Mouse (Mus musculus) embryonic facial prominence, embryonic 10.5 days (tissue): Measurements from ENCODE around the gene Lmln. TPM values are rescaled to one million over a fixed set of nuclear protein-coding genes. Genes with fewer than 3 reads are reported as not detected.
"Not testable (repeated sequence)": the region's sequence is repeated elsewhere in the genome, so short reads cannot be mapped to it uniquely, and the experiment has no call there.

Source experiments
- DNase-seq: peaks from one replicate; pipeline ENCODE4 v3.0.0-alpha.2; 2017; ENCODE audit warnings: low spot score
- H3K27ac ChIP-seq: fragments of 300-500 bp; sonication (generic); replicated peaks from 2 replicates; pipeline ENCODE4 v1.5.1; 2016; ENCODE audit warnings: mild to moderate bottlenecking
- H3K27me3 ChIP-seq: fragments of 300-500 bp; sonication (generic); replicated peaks from 2 replicates; pipeline ENCODE4 v1.6.1; 2016; ENCODE audit warnings: low read depth, mild to moderate bottlenecking; ENCODE audit not compliant: poor library complexity, severe bottlenecking
- H3K36me3 ChIP-seq: fragments of 300-500 bp; sonication (generic); replicated peaks from 2 replicates; pipeline ENCODE4 v1.6.1; 2016; ENCODE audit warnings: mild to moderate bottlenecking, moderate library complexity
- H3K4me1 ChIP-seq: fragments of 300-500 bp; sonication (generic); 2 replicates; pipeline ENCODE4 v1.6.1; 2016
- H3K4me3 ChIP-seq: fragments of 300-500 bp; sonication (generic); 2 replicates; pipeline ENCODE4 v1.5.1; 2016; ENCODE audit warnings: mild to moderate bottlenecking, moderate library complexity
- H3K9me3 ChIP-seq: fragments of 300-500 bp; sonication (generic); 2 replicates; pipeline ENCODE4 v1.6.1; 2016; ENCODE audit warnings: mild to moderate bottlenecking
- WGBS: fragments of 180-500 bp; shearing (Covaris S2); methylation state at CpG from one replicate; pipeline ENCODE4 v1.1.7; 2016; 5-methylcytosine and 5-hydroxymethylcytosine counted together
- polyA plus RNA-seq: library from polyadenylated mRNA; unstranded; fragments of >200 nt; fragmentation: Nextera tagmentation; extraction: Ambion mirVana; gene quantifications from 2 replicates; pipeline ENCODE4 v1.2.1, GENCODE M21; 2016

Lmln gene
- polyA plus RNA-seq, 1 experiment from 2014 or later, result 2.6 TPM

- no peak for DNase-seq
- 85% methylated on average over 8 of the region's 8 CpGs for WGBS
- Histone ChIP-seq H3K27ac (no peak overlapping the region), H3K36me3 (peaks cover 67% of the 10 kb centered on the region), H3K9me3 (no peaks in the 10 kb centered on the region), H3K27me3 (no peaks in the 10 kb centered on the region), H3K4me3 (no peak overlapping the region), H3K4me1 (no peaks in the 10 kb centered on the region)
These were observed 23.3 kb downstream of the Lmln start for GRCm38 (mm10) chr16:33085666-33086065.

- Histone ChIP-seq H3K9me3 (no peaks in the 10 kb centered on the region), H3K27ac (no peak overlapping the region), H3K36me3 (peaks cover 52% of the 10 kb centered on the region), H3K27me3 (no peaks in the 10 kb centered on the region), H3K4me3 (no peak overlapping the region), H3K4me1 (peaks cover 2% of the 10 kb centered on the region; the same call in 1 of the 2 replicates)
- 46% methylated on average over 4 of the region's 4 CpGs for WGBS
- DNase-seq, result no peak
These were observed 51.4 kb downstream of the Lmln start for GRCm38 (mm10) chr16:33113726-33114125.

- H3K4me3 ChIP-seq, result no peak overlapping the region
- H3K4me1 ChIP-seq, result peaks cover 17% of the 10 kb centered on the region
- no peaks in the 10 kb centered on the region for H3K27me3 ChIP-seq
- no peak overlapping the region for H3K27ac ChIP-seq
- WGBS, result 88% methylated on average over 8 of the region's 8 CpGs
- no peak for DNase-seq
- peaks cover 45% of the 10 kb centered on the region for H3K36me3 ChIP-seq
- no peaks in the 10 kb centered on the region for H3K9me3 ChIP-seq
These were observed 61.1 kb downstream of the Lmln start for GRCm38 (mm10) chr16:33123373-33123772.

GRCm38 (mm10) chr16:33123938-33124820 is 61.9 kb downstream of the Lmln start:
- DNase-seq, result peak; percentile 15

GRCm38 (mm10) chr16:33127052-33127451 is 64.7 kb downstream of the Lmln start:
- no peak overlapping the region for H3K27ac ChIP-seq
- 86% methylated on average over 6 of the region's 6 CpGs for WGBS
- H3K4me3 ChIP-seq, result no peak overlapping the region
- H3K27me3 ChIP-seq, result no peaks in the 10 kb centered on the region
- H3K9me3 ChIP-seq, result no peaks in the 10 kb centered on the region
- peaks cover 17% of the 10 kb centered on the region for H3K4me1 ChIP-seq
- peaks cover 30% of the 10 kb centered on the region for H3K36me3 ChIP-seq
- DNase-seq, result no peak

More at GRCm38 (mm10) chr16:33123938-33124820, 61.9 kb downstream of the Lmln start:
- Histone ChIP-seq H3K4me1 (peaks cover 17% of the 10 kb centered on the region), H3K27ac (no peak overlapping the region), H3K27me3 (no peaks in the 10 kb centered on the region), H3K4me3 (no peak overlapping the region), H3K9me3 (no peaks in the 10 kb centered on the region), H3K36me3 (peaks cover 37% of the 10 kb centered on the region)
- WGBS, result 82% methylated on average over 24 of the region's 24 CpGs

GRCm38 (mm10) chr16:33130731-33131130 is 68.4 kb downstream of the Lmln start:
- 75% methylated on average over 4 of the region's 4 CpGs for WGBS
- Histone ChIP-seq H3K27me3 (no peaks in the 10 kb centered on the region; the same call in 1 of the 2 replicates), H3K4me3 (no peak overlapping the region), H3K9me3 (no peaks in the 10 kb centered on the region), H3K27ac (no peak overlapping the region), H3K36me3 (no peaks in the 10 kb centered on the region; the same call in 1 of the 2 replicates), H3K4me1 (0 out of 2 replicates have a peak, but pooled peaks cover 4% of the 10 kb centered on the region)
- no peak for DNase-seq

GRCm38 (mm10) chr16:33133186-33133585 is 70.9 kb downstream of the Lmln start:
- Histone ChIP-seq H3K27me3 (no peaks in the 10 kb centered on the region; the same call in 1 of the 2 replicates), H3K9me3 (no peaks in the 10 kb centered on the region), H3K36me3 (no peaks in the 10 kb centered on the region), H3K4me3 (no peak overlapping the region), H3K4me1 (0 out of 2 replicates have a peak, but pooled peaks cover 4% of the 10 kb centered on the region), H3K27ac (no peak overlapping the region)
- WGBS, result 83% methylated on average over 13 of the region's 13 CpGs
- DNase-seq, result no peak

GRCm38 (mm10) chr16:33135167-33135566 is 72.8 kb downstream of the Lmln start:
- Histone ChIP-seq H3K9me3 (no peaks in the 10 kb centered on the region), H3K27ac (no peak overlapping the region), H3K4me3 (no peak overlapping the region), H3K27me3 (no peaks in the 10 kb centered on the region; the same call in 1 of the 2 replicates), H3K4me1 (0 out of 2 replicates have a peak, but pooled peaks cover 4% of the 10 kb centered on the region), H3K36me3 (no peaks in the 10 kb centered on the region)
- DNase-seq, result no peak
- WGBS, result 70% methylated on average over 4 of the region's 4 CpGs

GRCm38 (mm10) chr16:33139061-33139460 is 76.7 kb downstream of the Lmln start:
- not testable (repeated sequence) for H3K27me3 ChIP-seq, H3K9me3 ChIP-seq, H3K4me1 ChIP-seq, H3K27ac ChIP-seq, DNase-seq, H3K36me3 ChIP-seq, H3K4me3 ChIP-seq
- 84% methylated on average over 7 of the region's 7 CpGs for WGBS

- Histone ChIP-seq H3K27me3 (no peaks in the 10 kb centered on the region), H3K9me3 (peaks cover 3% of the 10 kb centered on the region; the same call in 1 of the 2 replicates), H3K4me1 (no peaks in the 10 kb centered on the region), H3K4me3 (no peak overlapping the region), H3K27ac (no peak overlapping the region), H3K36me3 (no peaks in the 10 kb centered on the region)
- DNase-seq, result no peak
- 28% methylated on average over 3 of the region's 3 CpGs for WGBS
These were observed 79.5 kb downstream of the Lmln start for GRCm38 (mm10) chr16:33141758-33142280.

- DNase-seq, result no peak
- Histone ChIP-seq H3K27me3 (no peaks in the 10 kb centered on the region), H3K9me3 (peaks cover 3% of the 10 kb centered on the region; the same call in 1 of the 2 replicates), H3K36me3 (no peaks in the 10 kb centered on the region), H3K4me3 (no peak overlapping the region), H3K4me1 (no peaks in the 10 kb centered on the region), H3K27ac (no peak overlapping the region)
- WGBS, result 76% methylated on average over 2 of the region's 2 CpGs
These were observed 81.1 kb downstream of the Lmln start for GRCm38 (mm10) chr16:33143452-33143851.

GRCm38 (mm10) chr16:33146185-33146584 is 83.9 kb downstream of the Lmln start:
- WGBS, result 96% methylated on average over 3 of the region's 3 CpGs
- H3K4me3 ChIP-seq, result no peak overlapping the region
- peaks cover 3% of the 10 kb centered on the region; the same call in 1 of the 2 replicates for H3K9me3 ChIP-seq
- no peak for DNase-seq
- H3K27ac ChIP-seq, result no peak overlapping the region
- H3K27me3 ChIP-seq, result no peaks in the 10 kb centered on the region
- H3K36me3 ChIP-seq, result no peaks in the 10 kb centered on the region
- H3K4me1 ChIP-seq, result no peaks in the 10 kb centered on the region

GRCm38 (mm10) chr16:33148135-33148534 is 85.8 kb downstream of the Lmln start:
- no peak for DNase-seq
- Histone ChIP-seq H3K27me3 (no peaks in the 10 kb centered on the region), H3K27ac (no peak overlapping the region), H3K4me3 (no peak overlapping the region), H3K36me3 (no peaks in the 10 kb centered on the region), H3K4me1 (no peaks in the 10 kb centered on the region), H3K9me3 (peaks cover 3% of the 10 kb centered on the region; the same call in 1 of the 2 replicates)
- 79% methylated on average over 4 of the region's 4 CpGs for WGBS
